Mouse (Mus musculus): ENCODE results near the gene Pnpla3. TPM values are rescaled to one million over a fixed set of nuclear protein-coding genes. Genes with fewer than 3 reads are reported as not detected.

Pnpla3 gene
- polyA plus RNA-seq, 1 experiment from 2014 or later = 1.1 TPM

DNA sequence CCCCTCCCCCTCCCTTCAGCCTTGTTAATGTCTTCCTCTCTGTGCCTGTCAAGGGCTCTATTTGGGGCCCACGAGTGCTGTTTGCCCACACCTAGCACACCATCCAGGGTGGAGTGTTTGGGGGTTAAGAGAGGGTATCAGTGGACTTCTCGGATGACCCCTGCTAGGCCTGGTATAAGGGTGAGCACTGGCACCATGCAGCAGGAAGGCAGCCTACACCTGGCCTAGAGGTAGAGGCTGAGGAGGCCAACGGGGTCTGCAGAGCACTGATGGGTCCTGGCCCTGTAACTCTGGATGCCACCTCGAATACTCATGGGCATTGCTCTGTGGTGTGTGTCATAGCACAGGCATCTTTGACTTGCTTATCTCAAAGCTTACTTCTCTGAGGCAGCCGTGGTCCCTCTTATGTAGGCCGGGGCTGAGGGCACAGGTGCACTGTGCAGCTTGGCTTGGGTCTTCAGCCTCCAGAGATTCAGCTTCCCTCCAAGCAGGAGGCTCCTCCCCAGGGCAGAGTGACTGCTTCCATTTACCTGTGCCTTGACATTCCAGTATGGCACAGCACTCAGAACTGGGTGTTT lies 45.6 kb downstream of the Pnpla3 start:
- Histone ChIP-seq H3K27me3 (ENCODE audit: insufficient read depth, low read length) (no peaks in the 10 kb centered on the region), H3K9ac (replicated peaks; ENCODE audit: low read length) (no peak overlapping the region), H3K27ac (ENCODE audit: low read length) (no peak overlapping the region), H3K36me3 (ENCODE audit: insufficient read depth, low read length) (peaks cover 36% of the 10 kb centered on the region), H3K4me3 (ENCODE audit: low read length) (no peak overlapping the region), H3K4me2 (replicated peaks; ENCODE audit: low read depth, low read length) (no peak overlapping the region), H3K4me1 (ENCODE audit: insufficient read depth, low read length) (peaks cover 47% of the 10 kb centered on the region), H3K9me3 (ENCODE audit: low read length) (no peaks in the 10 kb centered on the region)
- no peak for ATAC-seq (ENCODE audit: low FRiP score, low TSS enrichment)
- WGBS = 86% methylated on average over 6 of the region's 6 CpGs

DNA sequence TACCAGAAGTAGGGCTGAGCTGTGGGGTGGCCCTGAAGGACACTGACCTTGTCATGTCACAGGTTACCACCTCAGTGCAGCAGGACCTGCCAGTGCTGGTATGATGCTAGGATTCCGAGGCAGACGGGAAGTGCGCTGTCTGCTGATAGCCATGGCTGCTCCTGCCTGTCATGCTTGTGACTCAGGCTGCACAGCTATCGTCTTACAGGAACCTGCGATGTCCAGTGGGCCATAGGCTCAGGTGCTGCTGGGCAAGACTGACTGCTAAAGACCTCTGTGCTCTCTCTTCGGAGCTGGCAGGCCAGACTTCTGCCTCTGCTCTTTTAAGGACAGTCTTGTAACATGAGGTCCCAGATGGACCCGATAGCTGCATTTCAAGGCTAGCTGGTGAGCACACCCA lies 46.8 kb downstream of the Pnpla3 start:
- no peak for ATAC-seq (ENCODE audit: low FRiP score, low TSS enrichment)
- Histone ChIP-seq H3K9ac (replicated peaks; ENCODE audit: low read length) (no peak overlapping the region), H3K27ac (ENCODE audit: low read length) (peak overlapping the region; percentile 12; the same call in 1 of the 2 replicates), H3K9me3 (ENCODE audit: low read length) (no peaks in the 10 kb centered on the region), H3K4me2 (replicated peaks; ENCODE audit: low read depth, low read length) (no peak overlapping the region), H3K4me1 (ENCODE audit: insufficient read depth, low read length) (peaks cover 56% of the 10 kb centered on the region), H3K4me3 (ENCODE audit: low read length) (no peak overlapping the region), H3K27me3 (ENCODE audit: insufficient read depth, low read length) (no peaks in the 10 kb centered on the region), H3K36me3 (ENCODE audit: insufficient read depth, low read length) (peaks cover 28% of the 10 kb centered on the region)
- 46% methylated on average over 7 of the region's 7 CpGs for WGBS

DNA sequence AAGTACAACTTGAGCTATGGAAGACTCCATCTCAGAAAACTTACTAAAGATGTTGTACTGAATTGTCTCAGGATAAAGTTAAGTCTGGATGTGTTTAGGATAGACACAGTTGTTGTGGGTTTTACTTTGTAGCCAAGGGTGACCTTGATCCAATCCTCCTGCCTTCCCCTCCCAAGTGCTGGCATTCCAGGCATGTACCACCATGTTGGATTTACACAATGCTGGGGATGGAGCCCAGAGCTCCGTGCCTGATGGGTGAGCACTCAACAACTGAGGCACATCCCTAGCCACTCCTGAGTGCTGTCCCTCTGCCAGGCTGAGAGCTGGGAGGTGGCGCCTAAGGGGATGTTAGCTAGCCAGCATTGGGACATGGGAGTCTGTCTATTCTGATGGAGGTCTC lies 47.6 kb downstream of the Pnpla3 start:
- Histone ChIP-seq H3K27me3 (ENCODE audit: insufficient read depth, low read length) (no peaks in the 10 kb centered on the region), H3K4me1 (ENCODE audit: insufficient read depth, low read length) (peaks cover 56% of the 10 kb centered on the region), H3K36me3 (ENCODE audit: insufficient read depth, low read length) (peaks cover 20% of the 10 kb centered on the region), H3K9ac (replicated peaks; ENCODE audit: low read length) (no peak overlapping the region), H3K27ac (ENCODE audit: low read length) (no peak overlapping the region; the same call in 1 of the 2 replicates), H3K9me3 (ENCODE audit: low read length) (no peaks in the 10 kb centered on the region), H3K4me2 (replicated peaks; ENCODE audit: low read depth, low read length) (no peak overlapping the region), H3K4me3 (ENCODE audit: low read length) (no peak overlapping the region)
- WGBS = 78% methylated on average over 2 of the region's 2 CpGs
- no peak for ATAC-seq (ENCODE audit: low FRiP score, low TSS enrichment)

DNA sequence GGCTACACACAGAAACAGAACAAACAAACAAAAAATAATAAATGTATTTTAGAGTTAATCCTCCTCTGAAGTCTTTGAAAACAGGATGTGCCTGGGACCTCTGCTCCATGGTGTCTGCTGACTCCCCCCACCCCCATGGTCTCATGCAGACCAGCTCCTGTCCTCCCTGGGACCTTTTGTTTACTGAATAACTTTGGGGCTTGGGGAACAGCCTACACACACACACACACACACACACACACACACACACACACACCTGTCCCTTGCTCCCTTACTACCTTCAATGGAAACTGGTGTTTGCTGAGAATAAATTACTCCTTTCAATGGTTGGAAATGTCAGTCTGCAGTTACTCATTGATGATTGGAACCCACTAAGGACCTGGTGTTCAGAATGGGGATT lies 48.4 kb downstream of the Pnpla3 start:
- 0 out of 2 replicates have a peak, but pooled peaks have one; percentile 21 for ATAC-seq (ENCODE audit: low FRiP score, low TSS enrichment)
- Histone ChIP-seq H3K4me2 (replicated peaks; ENCODE audit: low read depth, low read length) (no peak overlapping the region), H3K4me1 (ENCODE audit: insufficient read depth, low read length) (peaks cover 56% of the 10 kb centered on the region), H3K27me3 (ENCODE audit: insufficient read depth, low read length) (no peaks in the 10 kb centered on the region), H3K9ac (replicated peaks; ENCODE audit: low read length) (no peak overlapping the region), H3K27ac (ENCODE audit: low read length) (peak overlapping the region; percentile 89), H3K9me3 (ENCODE audit: low read length) (no peaks in the 10 kb centered on the region), H3K4me3 (ENCODE audit: low read length) (no peak overlapping the region), H3K36me3 (ENCODE audit: insufficient read depth, low read length) (peaks cover 13% of the 10 kb centered on the region)

DNA sequence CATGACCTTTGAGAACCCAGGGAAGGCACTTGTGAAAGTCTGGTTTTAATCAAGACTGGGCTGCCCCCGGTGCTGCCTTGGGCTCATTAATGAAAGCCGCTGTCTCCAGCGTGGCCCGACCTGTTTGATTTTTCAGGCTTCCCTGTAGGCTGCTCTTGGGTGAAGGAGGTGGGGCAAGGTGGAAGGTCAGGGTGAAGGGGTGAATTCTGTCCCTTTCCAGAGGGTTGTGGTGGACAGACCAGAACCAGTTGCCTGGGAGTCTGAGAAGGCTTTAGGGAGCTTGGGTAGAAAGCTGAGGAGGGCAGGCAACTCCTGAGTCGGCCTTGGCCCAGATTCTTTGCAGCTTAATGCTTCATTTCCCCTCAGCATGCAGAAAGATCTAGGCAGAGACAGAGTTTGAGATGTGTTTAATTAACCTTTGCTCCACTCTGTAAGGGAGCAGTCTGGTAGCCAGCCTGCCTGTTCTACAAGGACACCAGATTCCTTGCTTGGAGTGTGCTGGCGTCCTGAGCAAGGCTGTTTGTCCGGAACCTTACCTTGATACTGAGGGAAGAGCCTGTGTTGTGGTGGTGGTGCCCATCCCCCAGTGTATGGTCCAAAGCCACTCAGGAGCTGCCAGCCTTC lies 48.9 kb downstream of the Pnpla3 start:
- H3K27ac ChIP-seq (ENCODE audit: low read length) = peak overlapping the region; percentile 89
- no peaks in the 10 kb centered on the region for H3K9me3 ChIP-seq (ENCODE audit: low read length)
- H3K4me2 ChIP-seq (replicated peaks; ENCODE audit: low read depth, low read length) = no peak overlapping the region
- H3K36me3 ChIP-seq (ENCODE audit: insufficient read depth, low read length) = 0 out of 2 replicates have a peak, but pooled peaks cover 7% of the 10 kb centered on the region
- ATAC-seq (ENCODE audit: low FRiP score, low TSS enrichment) = peak; percentile 66
- H3K4me3 ChIP-seq (ENCODE audit: low read length) = no peak overlapping the region
- H3K27me3 ChIP-seq (ENCODE audit: insufficient read depth, low read length) = no peaks in the 10 kb centered on the region
- no peak overlapping the region for H3K9ac ChIP-seq (replicated peaks; ENCODE audit: low read length)
- 15% methylated on average over 7 of the region's 7 CpGs for WGBS
- peaks cover 56% of the 10 kb centered on the region for H3K4me1 ChIP-seq (ENCODE audit: insufficient read depth, low read length)

DNA sequence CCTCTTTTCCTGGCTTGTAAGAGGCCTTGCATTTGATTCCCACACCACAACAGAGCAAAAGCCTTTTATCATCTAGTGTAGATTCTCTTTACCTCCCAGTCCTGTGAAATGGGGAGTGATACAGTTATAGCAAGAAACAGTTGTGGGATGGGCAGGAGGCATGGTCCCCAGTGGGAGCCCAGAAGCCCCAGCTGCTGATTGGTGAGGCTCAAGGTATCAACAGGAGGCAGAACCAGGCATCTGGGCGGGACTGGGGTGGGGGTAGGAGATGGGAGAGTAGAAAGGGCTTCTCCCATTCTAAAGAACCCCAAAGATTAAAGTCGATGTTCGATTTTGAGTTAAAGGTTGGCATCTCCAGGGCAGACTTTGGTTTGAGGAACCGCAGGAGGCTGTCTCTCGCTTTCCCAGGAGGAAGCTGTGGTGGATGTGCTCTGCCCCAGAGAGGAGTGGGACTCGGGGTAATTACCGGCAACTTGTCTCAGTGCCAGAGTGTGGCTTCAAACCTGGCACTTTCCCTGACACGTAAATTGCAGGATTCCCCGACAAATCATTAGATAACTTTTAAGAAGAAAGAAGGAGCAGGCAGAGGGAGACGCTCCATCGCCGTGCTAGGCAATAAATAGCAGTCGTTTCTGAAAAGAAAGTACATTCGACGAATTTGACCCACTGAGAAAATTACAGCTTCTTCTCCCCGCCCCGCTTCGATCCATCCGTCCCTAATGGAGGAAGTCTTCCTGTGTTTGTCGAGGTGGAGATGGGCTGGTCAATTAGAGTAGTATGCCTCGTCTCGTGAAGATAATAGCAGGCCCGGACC lies 50.5 kb downstream of the Pnpla3 start:
- Histone ChIP-seq H3K9me3 (ENCODE audit: low read length) (no peaks in the 10 kb centered on the region), H3K4me1 (ENCODE audit: insufficient read depth, low read length) (peaks cover 57% of the 10 kb centered on the region), H3K27me3 (ENCODE audit: insufficient read depth, low read length) (no peaks in the 10 kb centered on the region), H3K27ac (ENCODE audit: low read length) (0 out of 2 replicates have a peak overlapping the region, but pooled peaks have one; percentile 47), H3K9ac (replicated peaks; ENCODE audit: low read length) (no peak overlapping the region), H3K4me3 (ENCODE audit: low read length) (no peak overlapping the region), H3K36me3 (ENCODE audit: insufficient read depth, low read length) (0 out of 2 replicates have a peak, but pooled peaks cover 5% of the 10 kb centered on the region), H3K4me2 (replicated peaks; ENCODE audit: low read depth, low read length) (no peak overlapping the region)
- WGBS = 23% methylated on average over 23 of the region's 23 CpGs
- ATAC-seq (ENCODE audit: low FRiP score, low TSS enrichment) = no peak

DNA sequence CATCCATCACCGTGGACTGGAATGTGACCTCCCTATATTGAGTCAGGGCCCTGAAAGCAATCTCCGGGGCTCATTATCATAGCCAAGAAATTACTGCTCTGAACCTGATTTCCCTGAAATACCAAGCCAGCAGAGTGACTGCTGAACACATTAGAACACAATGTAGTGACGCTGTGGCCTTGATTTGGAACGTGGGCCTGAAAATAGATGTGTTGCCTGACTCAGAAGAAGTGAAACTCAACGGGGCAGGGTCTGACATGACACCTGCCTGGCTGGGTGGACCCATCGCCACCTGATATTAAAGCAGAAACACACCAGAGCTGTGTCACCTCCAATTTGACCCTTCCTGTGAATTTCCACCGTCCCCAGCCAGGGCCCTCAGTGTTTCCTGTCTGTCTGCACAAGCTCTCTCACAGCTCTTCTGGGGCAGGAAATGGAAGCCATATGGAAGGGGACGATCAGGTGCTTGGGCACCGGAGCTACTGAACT lies 51.2 kb downstream of the Pnpla3 start:
- Histone ChIP-seq H3K36me3 (ENCODE audit: insufficient read depth, low read length) (0 out of 2 replicates have a peak, but pooled peaks cover 5% of the 10 kb centered on the region), H3K9ac (replicated peaks; ENCODE audit: low read length) (no peak overlapping the region), H3K27ac (ENCODE audit: low read length) (peak overlapping the region; percentile 47), H3K27me3 (ENCODE audit: insufficient read depth, low read length) (no peaks in the 10 kb centered on the region), H3K9me3 (ENCODE audit: low read length) (no peaks in the 10 kb centered on the region), H3K4me1 (ENCODE audit: insufficient read depth, low read length) (peaks cover 51% of the 10 kb centered on the region), H3K4me2 (replicated peaks; ENCODE audit: low read depth, low read length) (no peak overlapping the region), H3K4me3 (ENCODE audit: low read length) (no peak overlapping the region)
- ATAC-seq (ENCODE audit: low FRiP score, low TSS enrichment) = no peak
- WGBS = 15% methylated on average over 9 of the region's 9 CpGs

DNA sequence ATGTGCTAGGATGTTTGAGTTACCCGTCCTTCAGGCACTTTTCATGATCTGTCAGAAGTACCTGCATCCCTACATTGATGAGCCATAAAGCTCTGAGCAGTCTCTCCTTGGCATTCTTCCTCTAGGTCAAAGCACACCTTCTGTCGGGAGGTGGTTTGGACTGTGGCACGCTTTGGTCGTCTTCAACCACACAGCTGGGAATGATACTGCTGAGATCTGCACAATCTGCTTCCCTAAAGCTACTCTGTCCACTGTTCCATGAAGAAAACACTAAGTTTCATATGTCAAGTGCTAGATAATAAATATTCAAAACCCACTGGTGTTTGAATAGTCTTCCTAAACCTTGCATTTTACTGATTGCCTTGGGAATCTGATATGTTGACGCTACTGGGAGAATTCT lies 53.9 kb downstream of the Pnpla3 start:
- H3K9me3 ChIP-seq (ENCODE audit: low read length) = no peaks in the 10 kb centered on the region
- peaks cover 25% of the 10 kb centered on the region for H3K4me1 ChIP-seq (ENCODE audit: insufficient read depth, low read length)
- no peak overlapping the region for H3K27ac ChIP-seq (ENCODE audit: low read length)
- H3K4me3 ChIP-seq (ENCODE audit: low read length) = no peak overlapping the region
- no peaks in the 10 kb centered on the region for H3K27me3 ChIP-seq (ENCODE audit: insufficient read depth, low read length)
- no peaks in the 10 kb centered on the region for H3K36me3 ChIP-seq (ENCODE audit: insufficient read depth, low read length)
- ATAC-seq (ENCODE audit: low FRiP score, low TSS enrichment) = no peak
- WGBS = 47% methylated on average over 5 of the region's 5 CpGs
- H3K9ac ChIP-seq (replicated peaks; ENCODE audit: low read length) = no peak overlapping the region
- no peak overlapping the region for H3K4me2 ChIP-seq (replicated peaks; ENCODE audit: low read depth, low read length)

DNA sequence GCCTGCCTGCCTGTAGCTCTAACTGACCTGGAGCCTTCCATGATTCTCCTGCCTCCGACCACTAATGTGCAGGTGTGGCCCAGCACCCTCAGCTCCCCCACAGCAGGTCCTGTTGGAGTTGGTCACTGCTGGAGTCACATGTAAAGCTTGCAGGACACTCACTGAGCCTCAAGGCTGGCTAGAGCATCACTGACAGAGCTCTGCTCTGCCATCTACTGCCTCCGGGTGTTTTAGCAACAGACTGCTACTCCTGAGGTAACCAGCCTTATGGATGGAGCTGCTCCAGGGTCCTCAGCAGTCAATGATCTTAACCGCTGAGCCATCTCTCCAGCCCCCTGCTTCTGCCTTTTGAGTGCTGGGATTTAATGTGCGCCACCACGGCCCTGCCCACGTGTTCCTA lies 55.8 kb downstream of the Pnpla3 start:
- WGBS = 35% methylated on average over 6 of the region's 6 CpGs
- Histone ChIP-seq H3K4me2 (replicated peaks; ENCODE audit: low read depth, low read length) (no peak overlapping the region), H3K36me3 (ENCODE audit: insufficient read depth, low read length) (no peaks in the 10 kb centered on the region), H3K9me3 (ENCODE audit: low read length) (no peaks in the 10 kb centered on the region), H3K9ac (replicated peaks; ENCODE audit: low read length) (no peak overlapping the region), H3K27ac (ENCODE audit: low read length) (no peak overlapping the region), H3K4me3 (ENCODE audit: low read length) (no peak overlapping the region), H3K27me3 (ENCODE audit: insufficient read depth, low read length) (no peaks in the 10 kb centered on the region), H3K4me1 (ENCODE audit: insufficient read depth, low read length) (peaks cover 13% of the 10 kb centered on the region)
- no peak for ATAC-seq (ENCODE audit: low FRiP score, low TSS enrichment)
